Mouse (Mus musculus): ENCODE data around the gene Tex38.

DNA sequence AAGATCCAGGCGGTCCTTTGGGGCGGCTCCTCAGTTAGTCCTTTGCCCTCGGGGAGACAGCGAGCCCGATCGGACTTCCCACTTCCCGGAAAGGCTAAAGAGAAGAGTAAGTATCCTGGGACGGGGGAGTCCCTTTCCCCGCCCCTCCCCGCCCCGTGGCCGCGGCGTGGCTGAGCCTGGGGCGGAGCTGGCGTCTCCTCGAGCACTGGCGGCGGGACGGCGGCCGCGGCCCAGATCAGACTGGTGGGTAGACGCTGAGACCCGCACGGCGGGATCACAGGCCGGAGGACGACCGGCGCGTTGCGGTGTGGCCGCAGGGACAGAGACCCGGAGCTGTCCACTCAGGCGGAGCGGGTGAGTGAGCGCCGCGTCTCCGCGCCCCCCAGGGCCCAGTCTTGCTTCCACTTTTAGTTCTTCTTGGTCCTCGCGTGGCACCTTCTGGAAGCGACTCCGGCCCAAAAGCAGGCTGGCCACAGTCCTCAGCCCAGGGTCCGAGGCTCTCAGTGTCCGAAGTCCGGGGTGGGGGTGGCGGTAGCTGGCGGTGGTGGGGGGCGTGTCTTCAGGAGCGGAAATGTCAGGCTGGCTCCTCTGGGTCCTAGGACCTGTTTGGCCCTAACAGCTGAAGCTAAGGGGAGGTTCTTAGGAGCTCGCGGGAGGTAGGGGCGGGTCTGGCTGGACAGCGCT lies 47.2 kb upstream of the Tex38 start, which contains the start of gene Mob3c:
- no peak for TF ChIP-seq CTCF (IDR thresholded peaks at IDR 0.05; ENCODE audit: borderline replicate concordance, insufficient read depth, low read length)
- peak; percentile 75 for TF ChIP-seq POLR2A (IDR thresholded peaks at IDR 0.05; ENCODE audit: low read depth, low read length)

Data from embryonic fibroblast, embryonic 13.5 days (primary cell).